Mouse (Mus musculus) heart, adult 18-20 months (tissue): ENCODE data around the gene Apol6. TPM values are rescaled to one million over a fixed set of nuclear protein-coding genes. Genes with fewer than 3 reads are reported as not detected.

Experiments
- DNase-seq, 2 experiments: peaks; one replicate each; pipeline ENCODE4 v3.0.0; 2021 to 2022; ENCODE audit warnings: mixed read lengths in 1 of 2
- long read RNA-seq, 2 experiments: library from polyadenylated mRNA; stranded (forward); transcript quantifications; one replicate each; pipeline ENCODE4 v2.0.0; 2021
- total RNA-seq, 2 experiments: library from RNA; stranded (reverse); gene quantifications; 2 replicates each; pipeline ENCODE4 v1.2.3; 2021

Gene Apol6
- total RNA-seq = 1 to 10 TPM; 1.3 to 3.1 TPM
- long read RNA-seq, experiment 1, partial matches to known transcripts = 0 of 1 reads
- long read RNA-seq, experiment 1, other reads (novel, unspliced or antisense) = 1 of 1 reads
- long read RNA-seq, experiment 2, partial matches to known transcripts = 0 of 1 reads
- long read RNA-seq, experiment 2, other reads (novel, unspliced or antisense) = 1 of 1 reads

- DNase-seq = no peak
These were observed at the start of gene Apol6 for GRCm38 (mm10) chr15:77044597-77045320. TSS of gene Apol6 (plus strand) at chr15:77044729.

- no peak for DNase-seq
These were observed 46.5 kb upstream of the Apol6 start for GRCm38 (mm10) chr15:76998048-76998447.

GRCm38 (mm10) chr15:76998878-76999588 lies 45.5 kb upstream of the Apol6 start:
- DNase-seq = peak; percentile 62 to 68

DNA sequence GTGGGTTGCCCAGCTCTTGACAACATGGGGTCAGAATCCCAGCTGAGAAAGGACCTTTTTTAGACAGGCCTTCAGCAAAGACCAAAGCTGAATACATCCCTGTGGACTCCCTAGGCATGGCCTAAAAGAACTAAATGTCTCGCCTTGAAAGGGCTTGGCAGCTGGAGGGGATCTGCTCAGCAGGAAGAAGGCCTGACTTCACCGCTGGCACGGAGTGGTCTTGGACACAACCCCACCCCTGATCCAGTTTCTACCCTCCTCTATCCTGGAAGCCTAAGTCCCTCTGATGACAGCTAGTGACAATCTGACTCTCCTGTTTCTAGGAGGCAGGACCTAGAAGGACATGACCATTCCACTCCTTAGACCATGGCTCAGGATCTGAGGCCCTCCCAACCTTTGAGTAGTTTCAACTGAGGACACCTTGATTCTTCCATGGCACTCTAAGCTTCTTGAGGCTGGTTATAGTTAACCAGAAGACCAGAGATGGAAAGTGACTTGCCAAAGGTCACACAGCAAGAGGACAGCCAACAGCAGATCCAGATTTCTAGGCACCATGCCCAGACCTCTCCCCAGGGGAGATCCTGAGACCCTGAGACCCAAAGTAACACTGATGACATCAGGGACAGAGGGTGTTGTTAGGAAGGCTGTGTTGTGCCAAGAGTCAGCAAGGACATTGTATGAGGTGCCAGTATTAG lies 41.2 kb upstream of the Apol6 start:
- peak in 1 of 2 experiments; percentile 35 for DNase-seq

DNA sequence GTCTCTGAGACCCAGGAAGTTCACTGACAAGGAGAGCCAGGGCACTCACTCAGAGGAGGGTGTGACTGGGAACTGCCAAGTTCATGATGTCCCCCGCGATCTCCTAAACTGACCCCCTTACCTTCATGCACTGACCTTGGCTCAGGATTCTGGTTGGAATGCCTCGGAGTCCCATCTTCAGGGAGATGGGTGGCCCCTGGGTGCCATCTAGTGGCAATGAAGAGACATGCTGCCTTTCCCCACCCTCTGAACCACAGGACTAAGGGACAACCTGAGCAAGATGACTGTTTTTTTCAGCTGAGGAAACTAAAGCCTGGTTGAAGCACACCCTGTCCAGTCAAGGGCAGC lies 40.7 kb upstream of the Apol6 start:
- peak; percentile 53 to 71 for DNase-seq

DNA sequence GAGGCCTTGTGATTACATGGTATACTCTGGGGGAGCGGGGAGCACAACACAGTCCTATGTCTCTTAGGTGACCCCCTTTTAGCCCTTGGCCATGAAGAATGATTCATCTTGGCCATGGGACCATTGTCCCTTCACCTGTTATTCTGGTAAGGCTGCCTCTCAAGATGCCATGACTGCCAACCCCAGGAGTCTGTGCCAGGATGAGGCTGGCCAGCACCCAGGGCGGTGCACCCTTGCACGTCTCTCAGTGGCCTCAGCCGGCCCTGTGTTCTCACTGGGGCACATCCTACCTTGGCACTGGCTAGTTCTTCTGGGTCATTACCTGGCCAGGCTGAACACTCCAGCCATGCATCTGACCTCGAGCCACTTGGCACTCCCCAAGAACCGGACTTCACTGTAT lies 35.7 kb upstream of the Apol6 start:
- DNase-seq = peak; percentile 85 to 87

- DNase-seq = peak; percentile 75 to 87
These were observed 30.7 kb upstream of the Apol6 start for GRCm38 (mm10) chr15:77013753-77014241.

- peak in 1 of 2 experiments; percentile 51 for DNase-seq
These were observed 30.1 kb upstream of the Apol6 start for GRCm38 (mm10) chr15:77014431-77014830.

DNA sequence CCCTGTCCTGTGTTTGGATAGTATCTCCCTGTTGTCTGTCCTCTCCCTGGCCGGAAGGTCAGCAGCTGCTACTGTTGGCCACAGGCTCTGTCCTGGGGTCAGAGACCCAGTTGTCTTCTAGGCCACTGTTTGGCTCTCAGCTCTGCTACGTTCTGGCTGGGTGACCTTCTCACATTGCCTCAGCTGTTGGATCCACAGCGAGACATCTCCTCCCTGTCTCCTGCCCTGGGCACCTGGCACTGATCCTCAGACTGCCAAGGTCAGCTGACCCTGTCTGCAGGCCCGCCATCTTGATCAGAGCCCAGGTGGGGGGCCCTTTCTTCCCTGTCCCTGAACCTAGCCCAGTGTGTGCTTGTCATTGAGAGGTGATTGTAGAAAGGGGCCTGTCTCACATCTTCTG lies 29.5 kb upstream of the Apol6 start:
- DNase-seq = peak; percentile 77 to 85

- peak in 1 of 2 experiments; percentile 27 for DNase-seq
These were observed 28.0 kb upstream of the Apol6 start for GRCm38 (mm10) chr15:77016509-77016908.

DNA sequence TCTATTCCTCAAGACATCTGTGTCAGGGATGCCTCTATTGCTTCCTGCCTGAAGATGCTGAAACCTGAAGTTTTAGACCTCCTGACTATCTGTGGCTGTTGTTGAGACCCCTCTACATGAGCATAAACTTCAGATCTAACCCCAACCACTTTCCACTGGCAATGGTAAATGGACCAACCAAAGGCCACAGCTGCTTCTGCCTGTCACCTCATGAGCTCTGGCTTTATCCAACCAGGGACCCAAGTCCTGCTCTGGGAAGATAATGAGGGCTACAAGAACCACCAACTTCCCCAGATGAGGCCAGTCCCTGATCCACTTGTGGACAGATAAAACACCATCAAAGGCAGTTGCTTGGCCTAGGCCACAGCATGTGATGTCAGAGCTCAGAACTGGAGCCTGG lies 26.6 kb upstream of the Apol6 start:
- DNase-seq = peak in 1 of 2 experiments; percentile 26

GRCm38 (mm10) chr15:77018740-77019340 lies 25.7 kb upstream of the Apol6 start:
- DNase-seq = peak in 1 of 2 experiments; percentile 62

DNA sequence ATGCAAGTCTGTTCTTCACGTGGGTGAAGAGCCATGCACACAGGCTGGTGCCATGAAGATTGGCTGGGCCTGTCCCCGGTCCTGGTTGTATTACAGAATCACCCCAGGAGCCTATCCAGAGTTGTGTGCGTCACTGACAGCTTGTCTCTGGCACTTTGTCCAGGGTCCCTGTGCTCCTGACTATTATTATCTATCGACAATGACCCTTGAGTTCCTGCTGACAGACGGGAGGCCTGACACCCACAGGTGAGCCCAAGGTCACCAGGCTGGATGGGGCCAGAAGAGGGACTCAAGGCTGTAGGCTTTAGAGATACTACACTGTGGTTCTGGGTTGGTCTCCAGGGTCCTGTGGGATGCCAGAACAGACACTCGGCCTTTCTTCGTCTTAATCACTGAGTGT lies 25.0 kb upstream of the Apol6 start:
- peak; percentile 69 to 78 for DNase-seq

DNA sequence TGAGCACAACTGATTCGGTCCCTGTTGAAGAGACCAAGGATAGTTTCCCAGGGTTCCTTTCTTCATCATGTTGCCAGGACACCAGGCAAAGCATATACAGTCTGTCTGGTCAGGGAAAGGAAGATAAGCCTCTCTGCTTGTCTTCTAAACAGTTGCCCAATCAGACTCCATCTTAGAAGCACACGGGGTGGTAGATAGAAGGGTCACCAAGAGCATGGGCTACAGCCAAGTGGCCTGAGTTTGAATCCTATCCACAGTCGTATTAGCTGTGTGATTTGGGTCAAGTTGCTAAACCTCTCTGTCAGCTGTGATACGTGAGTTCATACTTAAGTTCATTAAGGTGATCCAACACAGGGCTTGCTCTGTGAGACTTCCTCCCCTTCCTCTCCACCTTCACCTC lies 24.4 kb upstream of the Apol6 start:
- peak in 1 of 2 experiments; percentile 44 for DNase-seq

GRCm38 (mm10) chr15:77021056-77021455 lies 23.5 kb upstream of the Apol6 start:
- peak; percentile 52 to 58 for DNase-seq

- peak in 1 of 2 experiments; percentile 20 for DNase-seq
These were observed 22.7 kb upstream of the Apol6 start for GRCm38 (mm10) chr15:77021851-77022250.

DNA sequence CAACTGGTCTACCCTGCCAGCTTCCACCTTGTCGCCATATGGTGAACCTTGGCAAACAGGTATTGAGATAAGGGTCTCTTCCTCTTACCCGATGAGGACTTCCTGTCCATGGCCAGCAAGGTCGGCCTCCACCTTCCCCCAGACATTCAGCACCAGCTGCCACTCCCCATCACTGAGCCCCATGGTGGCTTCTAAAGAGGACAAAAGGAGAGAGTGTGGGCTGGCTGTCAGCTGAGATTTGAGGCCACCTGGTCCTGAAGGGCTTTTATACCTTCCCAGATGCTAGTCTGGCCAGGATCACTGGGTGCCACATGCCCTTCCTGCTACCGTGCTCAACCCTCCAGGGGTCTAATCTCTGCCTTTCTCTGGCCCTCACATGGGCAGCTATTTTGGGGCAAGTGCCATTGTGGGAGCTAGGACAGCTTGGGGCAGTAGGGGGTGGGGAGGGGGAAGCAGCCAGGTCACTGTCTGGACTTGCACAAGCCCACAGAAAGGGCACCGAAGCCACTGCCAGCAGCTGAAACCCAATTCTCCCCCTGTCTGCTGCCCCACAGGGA lies 22.1 kb upstream of the Apol6 start:
- peak; percentile 77 to 88 for DNase-seq

DNA sequence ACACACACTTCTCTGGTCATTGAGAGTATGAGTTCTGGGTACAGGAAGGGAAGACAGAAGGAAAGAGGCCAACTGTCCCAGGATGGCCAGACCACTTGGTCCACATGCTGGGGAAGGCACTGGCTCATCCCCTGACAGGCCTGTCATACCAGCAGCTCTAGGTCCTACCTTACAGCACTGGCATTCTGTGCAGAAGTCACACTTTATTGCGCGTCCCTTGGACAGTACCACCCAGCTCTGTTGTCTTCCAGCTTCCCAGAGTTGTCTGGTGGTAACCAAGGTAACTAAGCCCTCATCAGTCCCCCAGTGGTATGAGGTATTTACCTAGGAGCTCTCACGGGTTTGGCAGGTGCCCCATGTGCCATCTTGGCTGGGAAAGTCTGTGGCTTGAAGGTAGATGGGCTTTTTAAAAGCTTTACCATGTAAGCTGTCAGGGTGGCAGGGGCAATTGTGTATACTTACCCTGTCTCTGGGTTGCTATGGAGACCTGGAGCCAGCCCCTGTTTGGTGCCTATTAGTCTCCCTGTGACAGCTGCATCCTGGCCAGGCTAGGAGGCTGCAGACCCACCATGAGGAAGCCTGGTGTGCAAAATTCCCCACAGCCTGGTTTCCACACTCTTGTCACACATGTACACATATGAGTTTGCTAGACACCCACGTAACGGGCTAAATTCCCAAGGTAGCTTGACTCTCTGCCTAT lies 18.5 kb upstream of the Apol6 start:
- peak in 1 of 2 experiments; percentile 12 for DNase-seq

DNA sequence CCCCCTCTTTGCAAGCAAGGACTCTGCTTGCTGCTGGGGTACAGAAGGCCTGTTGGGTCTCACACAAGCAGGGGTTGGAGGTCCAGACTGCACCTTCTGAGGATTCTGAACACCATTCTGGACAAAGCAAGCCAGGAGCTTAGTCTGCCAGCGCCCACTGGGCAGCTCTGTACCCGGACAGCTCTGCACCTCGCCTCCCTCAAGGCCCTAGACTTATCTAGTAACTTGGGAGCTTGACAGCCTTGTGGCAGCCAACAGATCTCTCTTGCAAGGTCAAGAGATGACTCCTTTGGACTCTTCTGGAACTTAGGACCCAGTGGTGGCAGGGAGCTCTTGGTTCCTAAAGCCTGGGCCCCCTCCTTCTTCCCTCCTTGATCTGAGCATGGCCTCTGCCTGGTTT lies 17.4 kb upstream of the Apol6 start:
- peak; percentile 38 to 48 for DNase-seq

- DNase-seq = peak; percentile 61 to 82
These were observed 16.9 kb upstream of the Apol6 start for GRCm38 (mm10) chr15:77027675-77028074.
